Mouse (Mus musculus) kidney, adult 2 months (tissue): ENCODE measurements around the gene Dram1. TPM values are rescaled to one million over a fixed set of nuclear protein-coding genes. Genes with fewer than 3 reads are reported as not detected.
A peak's percentile ranks its signal among the peaks of the same experiment; 100 is the strongest.

Experiments used
- DNase-seq: peaks from one replicate; pipeline ENCODE4 v3.0.0; 2021
- H3K27ac ChIP-seq: fragments of 200-500 bp; 2 replicates; pipeline ENCODE4 v1.5.1; 2012; ENCODE audit warnings: low read depth, low read length, control low read depth, inconsistent platforms; ENCODE audit not compliant: insufficient read depth
- H3K27me3 ChIP-seq: fragments of 200-500 bp; replicated peaks from 2 replicates; pipeline ENCODE4 v1.6.1; 2012; ENCODE audit warnings: mild to moderate bottlenecking, moderate library complexity, low read length, inconsistent platforms; ENCODE audit not compliant: control insufficient read depth, insufficient read depth
- H3K36me3 ChIP-seq: fragments of 200-500 bp; 2 replicates; pipeline ENCODE4 v1.6.1; 2012; ENCODE audit warnings: mild to moderate bottlenecking, moderate library complexity, low read length, inconsistent platforms; ENCODE audit not compliant: control insufficient read depth, insufficient read depth
- H3K4me1 ChIP-seq: fragments of 200-500 bp; 2 replicates; pipeline ENCODE4 v1.6.1; 2011; ENCODE audit warnings: low read length; ENCODE audit not compliant: control insufficient read depth, insufficient read depth
- H3K4me3 ChIP-seq: fragments of 200-500 bp; 2 replicates; pipeline ENCODE4 v1.5.1; 2011; ENCODE audit warnings: mild to moderate bottlenecking, low read depth, low read length, control low read depth; ENCODE audit not compliant: insufficient read depth
- CTCF ChIP-seq: fragments of 200-500 bp; conservative IDR thresholded peaks from 2 replicates; pipeline ENCODE4 v1.5.1; 2011; ENCODE audit warnings: low read depth, mild to moderate bottlenecking, control low read depth, low read length, moderate library complexity, mixed read lengths; ENCODE audit not compliant: insufficient read depth, insufficient read length
- POLR2A ChIP-seq: fragments of 200-500 bp; IDR thresholded peaks from one replicate; pipeline ENCODE4 v1.6.1; 2011; ENCODE audit warnings: low read depth, low read length, control low read depth
- WGBS: fragments of 180-500 bp; shearing (Covaris S2); methylation state at CpG from one replicate; pipeline ENCODE4 v1.1.7; 2018; 5-methylcytosine and 5-hydroxymethylcytosine counted together
- polyA plus RNA-seq: library from polyadenylated mRNA; depleted of rRNA; stranded (reverse); fragments of >200 nt; gene quantifications from 2 replicates; pipeline ENCODE4 v1.2.3, GENCODE M21; 2012

The Dram1 gene
- polyA plus RNA-seq, 1 experiment = 16.4 TPM

- H3K27me3 ChIP-seq = no peaks in the 10 kb centered on the region
- no peak for TF ChIP-seq POLR2A
- TF ChIP-seq CTCF = no peak
- H3K36me3 ChIP-seq = no peaks in the 10 kb centered on the region
- H3K4me3 ChIP-seq = no peak overlapping the region
- DNase-seq = no peak
- H3K4me1 ChIP-seq = no peaks in the 10 kb centered on the region
- no peak overlapping the region for H3K27ac ChIP-seq
- WGBS = 65% methylated on average over 4 of the region's 4 CpGs
Observed at GRCm38 (mm10) chr10:88328056-88328450, 50.8 kb downstream of the Dram1 start.

GRCm38 (mm10) chr10:88327160-88328055 is 51.5 kb downstream of the Dram1 start:
- 45% methylated on average over 11 of the region's 11 CpGs for WGBS
- peak; percentile 74 for DNase-seq
- no peak overlapping the region for H3K27ac ChIP-seq

GRCm38 (mm10) chr10:88321739-88322138 is 57.1 kb downstream of the Dram1 start:
- no peaks in the 10 kb centered on the region for H3K27me3 ChIP-seq
- WGBS = 84% methylated on average over 5 of the region's 5 CpGs
- no peaks in the 10 kb centered on the region for H3K4me1 ChIP-seq
- no peak overlapping the region for H3K27ac ChIP-seq
- no peak for DNase-seq
- no peak overlapping the region for H3K4me3 ChIP-seq
- no peak for TF ChIP-seq POLR2A
- no peak for TF ChIP-seq CTCF
- H3K36me3 ChIP-seq = no peaks in the 10 kb centered on the region

More at GRCm38 (mm10) chr10:88327160-88328055, 51.5 kb downstream of the Dram1 start:
- Histone ChIP-seq H3K4me1 (no peaks in the 10 kb centered on the region), H3K27me3 (no peaks in the 10 kb centered on the region), H3K4me3 (no peak overlapping the region), H3K36me3 (no peaks in the 10 kb centered on the region)
- TF ChIP-seq POLR2A = no peak
- peak; percentile 66 for TF ChIP-seq CTCF

- Histone ChIP-seq H3K4me1 (no peaks in the 10 kb centered on the region), H3K27ac (no peak overlapping the region), H3K27me3 (no peaks in the 10 kb centered on the region), H3K36me3 (no peaks in the 10 kb centered on the region), H3K4me3 (no peak overlapping the region)
- TF ChIP-seq POLR2A (no peak), CTCF (no peak)
- 81% methylated on average over 12 of the region's 12 CpGs for WGBS
- DNase-seq = no peak
Observed at GRCm38 (mm10) chr10:88320714-88321416, 58.0 kb downstream of the Dram1 start.

- Histone ChIP-seq H3K36me3 (no peaks in the 10 kb centered on the region), H3K27me3 (no peaks in the 10 kb centered on the region), H3K4me3 (no peak overlapping the region), H3K27ac (no peak overlapping the region), H3K4me1 (no peaks in the 10 kb centered on the region)
- no peak for DNase-seq
- WGBS = 88% methylated on average over 4 of the region's 4 CpGs
- TF ChIP-seq POLR2A (no peak), CTCF (no peak)
Observed at GRCm38 (mm10) chr10:88318179-88318578, 60.7 kb downstream of the Dram1 start.

GRCm38 (mm10) chr10:88317151-88317550 is 61.7 kb downstream of the Dram1 start:
- Histone ChIP-seq H3K4me1 (no peaks in the 10 kb centered on the region), H3K4me3 (no peak overlapping the region), H3K27ac (no peak overlapping the region), H3K27me3 (no peaks in the 10 kb centered on the region), H3K36me3 (no peaks in the 10 kb centered on the region)
- WGBS = 87% methylated on average over 5 of the region's 5 CpGs
- TF ChIP-seq CTCF (no peak), POLR2A (no peak)
- no peak for DNase-seq

GRCm38 (mm10) chr10:88314841-88315240 is 64.0 kb downstream of the Dram1 start:
- no peak overlapping the region for H3K27ac ChIP-seq
- no peaks in the 10 kb centered on the region for H3K27me3 ChIP-seq
- H3K36me3 ChIP-seq = no peaks in the 10 kb centered on the region
- DNase-seq = peak; percentile 59
- WGBS = 47% methylated on average over 5 of the region's 5 CpGs
- H3K4me1 ChIP-seq = no peaks in the 10 kb centered on the region
- TF ChIP-seq CTCF (no peak), POLR2A (no peak)
- no peak overlapping the region for H3K4me3 ChIP-seq
